Mouse (Mus musculus) bone marrow, adult 2 months (tissue): ENCODE results near the gene Dirc2. TPM values are rescaled to one million over a fixed set of nuclear protein-coding genes. Genes with fewer than 3 reads are reported as not detected.

ENCODE experiments used
- H3K27ac ChIP-seq: fragments of 200-500 bp; 2 replicates; pipeline ENCODE4 v1.5.1; 2012; ENCODE audit warnings: low read depth, mild to moderate bottlenecking, control low read depth, inconsistent platforms, low read length; ENCODE audit not compliant: control insufficient read depth, poor library complexity, insufficient read depth
- H3K4me1 ChIP-seq: fragments of 200-500 bp; 2 replicates; pipeline ENCODE4 v1.6.1; 2011; ENCODE audit warnings: low read length; ENCODE audit not compliant: control insufficient read depth, insufficient read depth
- H3K4me3 ChIP-seq: fragments of 200-500 bp; replicated peaks from 2 replicates; pipeline ENCODE3; 2011; ENCODE audit warnings: mild to moderate bottlenecking, low read depth, low read length, control low read depth; ENCODE audit not compliant: control insufficient read depth
- CTCF ChIP-seq: fragments of 200-500 bp; IDR thresholded peaks from 2 replicates; pipeline ENCODE4 v1.5.1; 2011; ENCODE audit warnings: low read length, control low read depth; ENCODE audit not compliant: control insufficient read depth, insufficient read depth
- POLR2A ChIP-seq: fragments of 200-500 bp; IDR thresholded peaks from 2 replicates; pipeline ENCODE4 v1.6.1; 2011; ENCODE audit warnings: low read depth, mild to moderate bottlenecking, control low read depth, low read length, borderline replicate concordance; ENCODE audit not compliant: control insufficient read depth
- WGBS: fragments of 180-500 bp; shearing (Covaris S2); methylation state at CpG from one replicate; pipeline ENCODE4 v1.1.7; 2018; 5-methylcytosine and 5-hydroxymethylcytosine counted together
- polyA plus RNA-seq: library from polyadenylated mRNA; stranded (reverse); fragments of >200 nt; gene quantifications from 2 replicates; pipeline ENCODE4 v1.2.4, GENCODE M21; 2011; ENCODE audit warnings: low replicate concordance; ENCODE audit not compliant: missing spikeins, insufficient read depth, insufficient read length

Dirc2 gene
- polyA plus RNA-seq, 1 experiment: 14.0 TPM

GRCm38 (mm10) chr16:35769878-35770657 is 912 bp upstream of the Dirc2 start, which contains the start of gene Hspbap1:
Gene Hspbap1, plus strand, starts transcription at chr16:35770375.
- WGBS: under 1% methylated on average over 51 of the region's 51 CpGs
- H3K27ac ChIP-seq: peak within 1 kb of the TSS; percentile 86
- H3K4me3 ChIP-seq: peak within 1 kb of the TSS; percentile 97
- TF ChIP-seq CTCF (no peak), POLR2A (peak; percentile 89; the same call in 1 of the 2 replicates)
- H3K4me1 ChIP-seq: peaks cover 3% of the 10 kb centered on the region; the same call in 1 of the 2 replicates

DNA sequence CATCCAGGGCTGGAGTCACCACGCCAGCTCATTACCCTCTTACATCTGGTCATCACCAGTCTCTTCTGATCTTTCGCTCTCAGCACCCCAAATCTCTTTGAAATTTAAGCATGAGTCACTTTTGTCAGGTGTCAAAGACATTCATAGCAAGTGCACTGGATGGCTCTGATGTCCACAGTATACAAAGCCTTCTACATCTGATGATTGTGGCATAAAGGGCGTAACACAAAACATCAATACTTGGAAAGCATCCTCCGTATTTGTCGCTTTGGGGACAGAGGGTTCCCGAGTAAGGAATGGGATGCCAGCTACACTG is 729 bp downstream of the Dirc2 start:
- TF ChIP-seq POLR2A (no peak), CTCF (no peak)
- 25% methylated on average over 6 of the region's 6 CpGs for WGBS
- Histone ChIP-seq H3K4me1 (peaks cover 5% of the 10 kb centered on the region), H3K27ac (peak overlapping the region; percentile 86), H3K4me3 (peak overlapping the region; percentile 64)

DNA sequence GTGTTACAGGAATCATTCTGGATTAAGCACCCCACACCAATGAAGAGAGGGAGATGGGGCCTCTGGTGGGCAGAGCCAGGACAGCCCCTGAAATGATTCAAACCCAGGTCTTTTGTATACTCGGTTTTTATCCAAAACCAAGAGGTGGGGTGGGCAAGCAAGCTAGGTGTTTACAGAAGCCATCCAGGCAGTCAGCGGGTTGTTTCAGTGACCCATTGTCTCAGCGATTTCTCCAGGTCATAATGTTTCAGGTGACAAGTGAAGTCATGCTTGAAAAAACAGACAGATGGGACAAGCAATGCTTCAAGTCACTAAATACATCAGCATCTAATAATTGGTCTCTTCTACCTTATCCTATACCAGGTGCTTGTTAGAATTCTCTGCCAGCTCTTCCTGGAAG is 2.8 kb downstream of the Dirc2 start:
- Histone ChIP-seq H3K27ac (no peak overlapping the region), H3K4me1 (peaks cover 5% of the 10 kb centered on the region), H3K4me3 (no peak overlapping the region)
- no peak for TF ChIP-seq POLR2A
- no peak for TF ChIP-seq CTCF
- 72% methylated on average over 3 of the region's 3 CpGs for WGBS

GRCm38 (mm10) chr16:35765449-35765848 is 3.7 kb downstream of the Dirc2 start:
- 7% methylated on average over 2 of the region's 2 CpGs for WGBS
- TF ChIP-seq POLR2A (no peak), CTCF (no peak)
- H3K27ac ChIP-seq: no peak overlapping the region
- H3K4me3 ChIP-seq: no peak overlapping the region
- peaks cover 5% of the 10 kb centered on the region for H3K4me1 ChIP-seq

- Histone ChIP-seq H3K4me3 (no peak overlapping the region), H3K27ac (peak overlapping the region; percentile 21; the same call in 1 of the 2 replicates), H3K4me1 (peaks cover 5% of the 10 kb centered on the region)
- TF ChIP-seq POLR2A: no peak
- TF ChIP-seq CTCF: no peak
- 3% methylated on average over 1 of the region's 1 CpGs for WGBS
Observed at GRCm38 (mm10) chr16:35764941-35765340, 4.2 kb downstream of the Dirc2 start.

- Histone ChIP-seq H3K4me3 (peak overlapping the region; percentile 14), H3K4me1 (peaks cover 5% of the 10 kb centered on the region), H3K27ac (peak overlapping the region; percentile 75)
- TF ChIP-seq CTCF (no peak), POLR2A (no peak)
- 21% methylated on average over 11 of the region's 11 CpGs for WGBS
Observed at GRCm38 (mm10) chr16:35763590-35764296, 5.4 kb downstream of the Dirc2 start.

DNA sequence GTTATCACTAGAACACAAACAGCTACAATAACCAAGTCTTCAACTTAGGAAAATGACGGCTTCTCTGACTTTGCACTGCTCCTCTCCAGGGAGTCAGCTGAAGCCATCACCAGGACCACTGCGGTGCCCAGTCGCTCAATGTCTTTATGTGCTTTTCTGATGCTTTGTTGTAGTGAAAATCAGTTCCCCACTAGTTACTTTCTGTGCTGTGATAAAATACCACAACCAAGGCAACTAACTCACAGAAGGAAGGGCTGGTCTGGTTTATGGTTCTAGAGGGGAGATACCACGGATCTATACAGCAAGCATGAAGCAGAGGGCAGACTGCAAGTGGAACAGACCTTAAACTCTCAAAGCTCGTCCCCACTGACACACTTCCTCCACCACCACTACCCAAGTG is 9.8 kb downstream of the Dirc2 start:
- no peak overlapping the region for H3K4me3 ChIP-seq
- WGBS: 63% methylated on average over 5 of the region's 5 CpGs
- H3K27ac ChIP-seq: no peak overlapping the region
- H3K4me1 ChIP-seq: peaks cover 1% of the 10 kb centered on the region; the same call in 1 of the 2 replicates
- TF ChIP-seq POLR2A (no peak), CTCF (no peak)

GRCm38 (mm10) chr16:35756697-35757096 is 12.5 kb downstream of the Dirc2 start:
- no peak overlapping the region for H3K27ac ChIP-seq
- 65% methylated on average over 9 of the region's 9 CpGs for WGBS
- peaks cover 1% of the 10 kb centered on the region; the same call in 1 of the 2 replicates for H3K4me1 ChIP-seq
- no peak overlapping the region for H3K4me3 ChIP-seq
- TF ChIP-seq POLR2A: no peak
- TF ChIP-seq CTCF: no peak
